Mouse (Mus musculus) forebrain, embryonic 11.5 days (tissue): ENCODE results near the gene Kdm5a. TPM values are rescaled to one million over a fixed set of nuclear protein-coding genes. Genes with fewer than 3 reads are reported as not detected.
A peak's percentile ranks its signal among the peaks of the same experiment; 100 is the strongest.

Experiments
- ATAC-seq: fragments of 200-750 bp; cut with Nextera tagmentation; replicated peaks from 2 replicates; pipeline ENCODE4 v1.8.0; 2017; ENCODE audit warnings: moderate TSS enrichment; ENCODE audit not compliant: low FRiP score
- DNase-seq: peaks from one replicate; pipeline ENCODE4 v3.0.0-alpha.2; 2017; ENCODE audit warnings: low spot score
- H3K27ac ChIP-seq: fragments of 300-500 bp; sonication (generic); 2 replicates; pipeline ENCODE4 v1.5.1; 2014; ENCODE audit warnings: low read depth, low read length
- H3K27me3 ChIP-seq: fragments of 300-500 bp; sonication (generic); 2 replicates; pipeline ENCODE4 v1.6.1; 2014; ENCODE audit warnings: mild to moderate bottlenecking, low read length, mixed read lengths; ENCODE audit not compliant: control insufficient read depth, insufficient read depth
- H3K36me3 ChIP-seq: fragments of 300-500 bp; sonication (generic); 2 replicates; pipeline ENCODE4 v1.6.1; 2014; ENCODE audit warnings: mild to moderate bottlenecking, low read length, moderate library complexity, mixed read lengths; ENCODE audit not compliant: control insufficient read depth, insufficient read depth
- H3K4me1 ChIP-seq: fragments of 300-500 bp; sonication (generic); replicated peaks from 2 replicates; pipeline ENCODE4 v1.6.1; 2014; ENCODE audit warnings: low read length, mixed read lengths; ENCODE audit not compliant: control insufficient read depth, insufficient read depth
- H3K4me2 ChIP-seq: fragments of 300-500 bp; sonication (generic); 2 replicates; pipeline ENCODE4 v1.6.1; 2014; ENCODE audit warnings: low read depth, mild to moderate bottlenecking, low read length, moderate library complexity, mixed read lengths; ENCODE audit not compliant: severe bottlenecking
- H3K4me3 ChIP-seq: fragments of 300-500 bp; sonication (generic); 2 replicates; pipeline ENCODE4 v1.5.1; 2014; ENCODE audit warnings: low read depth, low read length
- H3K9ac ChIP-seq: fragments of 300-500 bp; sonication (generic); 2 replicates; pipeline ENCODE4 v1.6.1; 2014; ENCODE audit warnings: low read length
- H3K9me3 ChIP-seq: fragments of 300-500 bp; sonication (generic); 2 replicates; pipeline ENCODE4 v1.6.1; 2016; ENCODE audit warnings: low read length, mixed read lengths; ENCODE audit not compliant: control insufficient read depth
- WGBS: fragments of 180-500 bp; shearing (Covaris S2); extraction: QIAGEN DNeasy Blood & Tissue Kit; methylation state at CpG from one replicate; pipeline ENCODE4 v1.1.7; 2014; 5-methylcytosine and 5-hydroxymethylcytosine counted together
- polyA plus RNA-seq: library from polyadenylated mRNA; unstranded; fragments of >200 nt; fragmentation: Nextera tagmentation; extraction: Ambion mirVana; gene quantifications from 2 replicates; pipeline ENCODE4 v1.2.1, GENCODE M21; 2014

Gene Kdm5a
- polyA plus RNA-seq, 1 experiment from 2014 or later: 58.6 TPM

DNA sequence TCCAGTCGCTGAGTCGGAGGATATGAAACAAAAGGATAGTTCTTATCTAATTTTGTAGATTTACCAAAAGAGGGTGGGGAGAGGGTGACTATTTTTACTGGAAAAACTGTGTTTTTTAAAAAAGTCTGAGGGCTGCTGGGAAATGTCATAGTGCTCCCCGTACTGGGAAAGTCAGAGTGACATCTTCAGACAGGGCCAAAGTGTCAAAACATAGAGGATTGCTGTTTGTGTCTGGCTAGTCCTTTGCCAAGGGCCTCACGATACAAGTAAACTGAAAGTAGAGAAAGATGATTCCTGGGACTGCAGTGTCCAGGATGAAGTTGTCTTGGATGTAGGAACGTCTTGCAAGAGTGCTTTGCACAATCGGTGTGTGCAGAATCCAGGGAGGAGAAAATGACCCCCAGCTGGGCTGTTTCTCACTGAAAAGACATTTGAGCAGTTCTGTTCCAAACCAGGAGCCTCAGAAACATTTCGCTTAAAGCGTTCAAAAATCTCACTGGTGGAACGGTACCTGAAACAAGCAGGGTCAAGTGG lies 100.5 kb downstream of the Kdm5a start:
- no peak overlapping the region for H3K4me3 ChIP-seq
- 56% methylated on average over 9 of the region's 9 CpGs for WGBS

DNA sequence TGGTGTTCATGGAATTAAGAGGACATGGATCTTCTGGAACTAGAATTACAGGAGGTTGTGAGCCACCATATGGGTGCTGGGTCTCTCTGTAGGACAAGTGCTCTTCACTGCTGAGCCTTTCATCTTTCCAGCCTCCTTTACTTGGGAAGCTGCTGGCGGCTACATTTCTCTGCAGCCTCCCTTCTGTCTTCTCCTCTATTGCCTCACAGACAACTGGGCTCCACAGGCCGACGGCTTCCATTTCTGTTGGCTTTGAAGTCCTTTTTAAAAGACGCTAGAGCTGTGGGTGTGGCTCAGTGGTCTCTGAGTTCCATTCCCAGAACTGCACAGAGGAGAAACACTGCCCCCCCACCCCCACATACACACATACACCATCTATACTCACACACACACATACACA lies 101.5 kb downstream of the Kdm5a start:
- Histone ChIP-seq H3K4me3 (no peak overlapping the region), H3K9me3 (no peaks in the 10 kb centered on the region), H3K27ac (no peak overlapping the region), H3K4me1 (peaks cover 8% of the 10 kb centered on the region; the same call in 1 of the 2 replicates), H3K4me2 (no peak overlapping the region), H3K27me3 (peaks cover 21% of the 10 kb centered on the region), H3K36me3 (no peaks in the 10 kb centered on the region), H3K9ac (no peak overlapping the region)
- DNase-seq (no peak), ATAC-seq (no peak)
- WGBS: 55% methylated on average over 4 of the region's 4 CpGs

More for the DNA sequence above, 100.5 kb downstream of the Kdm5a start:
- Histone ChIP-seq H3K4me2 (no peak overlapping the region), H3K36me3 (no peaks in the 10 kb centered on the region), H3K27ac (no peak overlapping the region), H3K27me3 (peaks cover 21% of the 10 kb centered on the region), H3K4me1 (peaks cover 8% of the 10 kb centered on the region; the same call in 1 of the 2 replicates), H3K9me3 (no peaks in the 10 kb centered on the region), H3K9ac (no peak overlapping the region)
- DNase-seq (peak; percentile 43), ATAC-seq (no peak)

DNA sequence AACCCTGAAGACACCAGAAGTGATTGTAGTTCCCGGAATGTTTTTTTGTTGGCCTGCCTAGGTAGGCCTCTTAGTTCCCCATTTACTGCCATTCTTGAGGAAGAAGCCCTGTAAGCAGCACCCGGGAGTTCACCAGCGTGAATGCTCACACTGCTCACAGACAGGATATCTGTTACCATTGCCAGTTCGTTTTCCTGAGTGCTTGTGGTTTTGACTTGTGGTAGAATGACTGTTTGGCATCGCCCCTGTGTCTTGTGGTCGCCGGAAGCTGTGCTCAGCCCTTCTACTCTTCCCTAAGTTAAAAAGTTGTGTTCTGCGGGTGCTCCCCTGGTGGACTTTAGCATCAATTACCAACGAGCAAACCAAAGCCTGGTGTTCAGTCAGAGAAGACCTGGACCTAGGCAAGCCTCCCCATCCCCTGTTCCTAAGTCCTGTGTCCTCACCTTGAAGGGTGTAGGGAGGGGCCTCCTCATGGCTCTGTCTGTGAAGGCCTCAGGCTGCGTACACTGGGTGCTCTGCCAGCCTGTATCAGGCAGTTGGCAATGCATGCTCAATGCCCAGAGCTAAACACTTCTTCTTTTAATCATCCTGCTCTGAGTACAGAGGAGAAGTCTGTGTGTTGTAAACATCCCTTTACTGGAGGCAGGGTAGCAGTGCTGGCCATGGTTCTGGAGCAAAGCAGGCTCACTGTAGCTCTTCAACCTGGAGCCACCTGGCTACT lies 102.8 kb downstream of the Kdm5a start:
- WGBS: 79% methylated on average over 10 of the region's 10 CpGs
- Histone ChIP-seq H3K4me1 (peaks cover 9% of the 10 kb centered on the region; the same call in 1 of the 2 replicates), H3K36me3 (no peaks in the 10 kb centered on the region), H3K27ac (no peak overlapping the region), H3K9ac (no peak overlapping the region), H3K4me3 (no peak overlapping the region), H3K9me3 (no peaks in the 10 kb centered on the region), H3K4me2 (no peak overlapping the region), H3K27me3 (peaks cover 21% of the 10 kb centered on the region)
- ATAC-seq (no peak), DNase-seq (no peak)

DNA sequence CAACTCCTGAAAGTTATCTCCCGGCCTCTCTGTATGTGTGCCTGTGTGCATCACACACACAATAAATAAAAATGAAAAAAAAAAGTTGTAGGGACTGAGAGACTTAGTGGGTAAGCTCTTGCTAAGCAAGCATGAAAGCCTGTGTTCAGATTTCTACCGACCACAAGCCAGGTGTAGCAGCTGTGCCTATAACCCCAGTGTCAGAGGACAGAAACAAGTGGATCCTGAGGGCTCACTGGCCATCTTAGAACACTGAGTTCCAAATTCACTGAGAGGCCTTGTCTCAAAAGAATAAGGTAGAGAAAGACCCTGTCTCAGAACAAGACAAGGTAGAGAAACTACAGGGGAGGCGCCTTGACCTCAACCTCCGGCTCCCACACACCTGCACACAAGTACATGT lies 104.3 kb downstream of the Kdm5a start:
- 91% methylated on average over 4 of the region's 4 CpGs for WGBS

DNA sequence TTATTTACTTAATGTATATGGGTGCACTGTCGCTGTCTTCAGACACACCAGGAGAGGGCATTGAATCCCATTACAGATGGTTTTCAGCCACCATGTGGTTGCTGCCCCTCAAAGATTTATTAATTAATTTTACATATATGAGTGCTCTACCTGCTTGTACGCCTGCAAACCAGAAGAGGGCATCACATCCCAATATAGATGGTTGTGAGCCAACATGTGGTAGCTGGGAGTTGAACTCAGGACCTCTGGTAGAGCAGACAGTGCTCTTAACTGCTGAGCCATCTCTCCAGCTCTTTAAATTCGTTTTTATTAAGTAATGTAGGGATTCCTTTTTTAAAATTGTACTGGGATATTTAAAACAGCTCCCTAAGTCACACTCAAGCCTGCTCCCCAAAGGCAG lies 105.3 kb downstream of the Kdm5a start:
- H3K4me1 ChIP-seq: peaks cover 17% of the 10 kb centered on the region
- WGBS: 70% methylated on average over 3 of the region's 3 CpGs
- H3K27me3 ChIP-seq: peaks cover 5% of the 10 kb centered on the region
- DNase-seq (no peak), ATAC-seq (no peak)
- no peak overlapping the region for H3K9ac ChIP-seq
- no peak overlapping the region for H3K4me2 ChIP-seq
- H3K27ac ChIP-seq: no peak overlapping the region
- no peaks in the 10 kb centered on the region for H3K9me3 ChIP-seq
- H3K4me3 ChIP-seq: no peak overlapping the region
- H3K36me3 ChIP-seq: no peaks in the 10 kb centered on the region

More for the DNA sequence above, 104.3 kb downstream of the Kdm5a start:
- no peaks in the 10 kb centered on the region for H3K9me3 ChIP-seq
- H3K27ac ChIP-seq: no peak overlapping the region
- peaks cover 15% of the 10 kb centered on the region for H3K27me3 ChIP-seq
- peaks cover 19% of the 10 kb centered on the region for H3K4me1 ChIP-seq
- H3K4me2 ChIP-seq: no peak overlapping the region
- no peaks in the 10 kb centered on the region for H3K36me3 ChIP-seq
- no peak overlapping the region for H3K4me3 ChIP-seq
- DNase-seq (no peak), ATAC-seq (no peak)
- no peak overlapping the region for H3K9ac ChIP-seq

DNA sequence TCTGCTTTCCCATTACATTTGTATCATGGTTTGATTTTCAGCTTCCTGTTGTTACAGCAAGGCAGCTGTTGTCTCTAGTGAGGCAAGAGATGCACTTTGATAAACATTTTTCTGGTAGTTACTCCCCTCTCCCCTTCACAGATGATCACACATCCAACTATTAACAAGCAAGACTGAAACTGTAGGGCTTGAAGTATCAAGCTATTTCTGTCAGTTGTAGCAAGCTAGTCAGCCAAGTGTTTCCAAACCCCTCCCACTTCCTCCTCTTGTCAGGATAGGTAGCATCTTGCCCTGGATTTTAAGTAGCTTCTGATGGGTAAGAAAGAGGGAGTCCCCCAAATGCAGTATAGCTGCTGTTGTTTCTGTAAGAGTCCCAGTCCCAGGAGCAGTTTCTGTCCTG lies 105.8 kb downstream of the Kdm5a start:
- ATAC-seq (no peak), DNase-seq (no peak)
- H3K4me2 ChIP-seq: no peak overlapping the region
- H3K27me3 ChIP-seq: no peaks in the 10 kb centered on the region
- H3K27ac ChIP-seq: no peak overlapping the region
- H3K4me3 ChIP-seq: no peak overlapping the region
- H3K9me3 ChIP-seq: no peaks in the 10 kb centered on the region
- no peaks in the 10 kb centered on the region for H3K36me3 ChIP-seq
- peaks cover 17% of the 10 kb centered on the region for H3K4me1 ChIP-seq
- no peak overlapping the region for H3K9ac ChIP-seq

DNA sequence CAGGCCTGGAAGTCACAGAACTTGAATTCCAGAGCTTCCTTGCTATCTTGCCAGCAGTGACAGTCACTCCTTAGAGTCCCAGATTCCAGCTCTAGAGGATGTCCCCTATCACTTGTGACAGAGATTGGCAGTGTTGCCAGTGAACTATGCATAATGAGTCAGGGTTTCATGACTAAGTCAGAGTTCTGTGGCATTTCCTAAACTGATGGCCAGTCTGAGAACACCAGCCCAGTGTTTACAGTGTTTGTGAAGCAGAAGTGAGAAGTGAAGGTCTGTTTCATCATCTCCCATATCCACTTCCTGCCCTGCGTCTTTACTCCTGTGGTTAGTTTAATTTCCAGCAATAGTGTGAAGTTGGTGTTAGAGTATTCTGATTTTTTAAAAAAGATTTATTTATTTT lies 106.7 kb downstream of the Kdm5a start:
- Histone ChIP-seq H3K4me1 (peaks cover 17% of the 10 kb centered on the region), H3K4me3 (no peak overlapping the region), H3K27me3 (no peaks in the 10 kb centered on the region), H3K27ac (no peak overlapping the region), H3K9me3 (no peaks in the 10 kb centered on the region), H3K9ac (no peak overlapping the region), H3K36me3 (no peaks in the 10 kb centered on the region), H3K4me2 (no peak overlapping the region)
- 100% methylated on average over 1 of the region's 1 CpGs for WGBS
- DNase-seq (no peak), ATAC-seq (no peak)

DNA sequence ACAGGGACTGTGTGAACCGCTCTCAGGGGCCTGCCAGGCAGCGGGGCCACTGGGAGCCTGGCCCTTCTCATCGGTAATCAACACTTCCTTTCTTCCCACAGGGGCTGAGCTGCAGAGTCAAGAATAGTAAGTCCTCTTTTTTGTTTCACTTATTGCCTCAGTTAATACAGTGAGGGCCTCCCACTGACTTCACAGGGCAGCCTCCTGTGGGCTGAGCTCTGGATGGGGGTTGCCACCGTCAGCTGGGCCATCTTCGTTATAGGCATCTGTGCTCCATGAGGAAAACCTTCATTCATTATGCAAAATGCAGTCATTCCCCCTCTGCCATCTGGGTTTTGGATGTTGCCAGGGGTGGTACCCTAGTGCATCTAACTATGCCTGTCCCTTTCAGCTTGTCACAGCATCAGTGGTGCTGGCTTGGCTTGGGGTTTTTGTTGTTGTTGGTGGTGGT lies 108.1 kb downstream of the Kdm5a start:
- peaks cover 17% of the 10 kb centered on the region for H3K4me1 ChIP-seq
- H3K27ac ChIP-seq: peak overlapping the region; percentile 68
- no peaks in the 10 kb centered on the region for H3K27me3 ChIP-seq
- ATAC-seq: peak; percentile 74
- peak; percentile 63 for DNase-seq
- peak overlapping the region; percentile 33 for H3K9ac ChIP-seq
- no peaks in the 10 kb centered on the region for H3K9me3 ChIP-seq
- no peaks in the 10 kb centered on the region for H3K36me3 ChIP-seq
- 3% methylated on average over 5 of the region's 5 CpGs for WGBS
- H3K4me2 ChIP-seq: peak overlapping the region; percentile 28; the same call in 1 of the 2 replicates
- no peak overlapping the region for H3K4me3 ChIP-seq
